Comparison of ENCODE assay signal across 14 mouse cellular contexts in the genomic region with DNA sequence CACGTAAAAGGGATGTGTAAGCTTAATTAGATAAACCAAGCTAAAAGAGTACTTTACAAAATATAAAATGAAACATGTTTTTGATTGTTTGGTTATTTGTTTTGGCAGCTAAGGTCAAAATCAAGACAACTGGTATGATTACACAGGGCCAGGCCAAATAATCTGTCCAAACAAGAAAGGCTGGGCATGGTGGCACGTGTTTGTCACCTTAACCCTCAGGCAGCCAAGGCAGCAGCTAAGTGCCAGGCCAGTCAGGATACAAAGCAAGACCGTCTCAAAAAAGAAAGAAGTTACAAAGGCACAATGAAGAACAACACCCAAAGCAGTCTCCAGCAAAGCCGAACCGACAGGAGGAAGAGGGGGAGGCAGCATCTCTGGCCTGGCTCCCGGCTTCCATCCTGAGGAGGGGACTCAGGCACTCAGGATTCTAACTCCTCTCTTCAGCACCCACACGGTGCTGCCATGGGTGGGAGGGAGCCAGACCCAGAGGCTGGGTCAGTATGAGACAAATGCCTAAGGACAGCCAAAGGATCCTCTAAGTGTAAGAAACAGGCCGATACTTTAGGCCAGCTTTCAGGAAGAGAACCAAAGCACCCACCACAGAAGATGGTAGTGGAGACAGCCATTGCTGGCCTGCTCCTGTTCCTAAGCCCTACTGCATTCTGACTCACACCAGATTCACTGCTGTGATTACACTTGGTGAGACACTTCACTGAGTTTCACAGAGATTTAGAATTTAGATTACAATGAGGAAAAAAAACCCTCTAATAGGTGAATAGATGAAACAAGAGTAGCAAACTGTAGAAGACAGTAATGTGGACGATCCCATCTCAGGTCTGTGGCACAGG. TPM values are rescaled to one million over a fixed set of nuclear protein-coding genes. Genes with fewer than 3 reads are reported as not detected.
A peak's percentile ranks its signal among the peaks of the same experiment; 100 is the strongest.
DNase-seq lines count a peak whose midpoint lies in the region; ATAC-seq and TF ChIP-seq lines count a peak whose summit lies in the region.
"Had no signal": no experiment of that assay in that cellular context is flagged by ENCODE, and none has a peak within 500 bp of the region (broad histone marks: within the 10 kb centered on the region; RNA-seq: fewer than 3 reads in every experiment).

No protein-coding gene starts in this region.

- no peak overlapping the region for H3K4me3 ChIP-seq in forebrain, postnatal 0 days (ENCODE audit: low read depth, low read length)
- no peak overlapping the region for H3K4me3 ChIP-seq in forebrain, embryonic 14.5 days (ENCODE audit: low read depth, low read length)
- no peak overlapping the region for H3K4me3 ChIP-seq in heart, postnatal 0 days (ENCODE audit: low read depth, low read length)
- H3K4me3 ChIP-seq in heart, embryonic 11.5 days (ENCODE audit: low read depth, low read length) = no peak overlapping the region
- no peak overlapping the region for H3K4me3 ChIP-seq in MEL (ENCODE audit: control insufficient read depth in 1 of 2, insufficient read depth in 1 of 2, low read depth in 2 of 2, low read length in 2 of 2)
- H3K4me3 ChIP-seq: limb, embryonic 15.5 days; midbrain, embryonic 10.5 days; myocyte had no signal

- no peaks in the 10 kb centered on the region for H3K4me1 ChIP-seq in forebrain, postnatal 0 days (ENCODE audit: insufficient read depth)
- peaks cover 6% of the 10 kb centered on the region for H3K4me1 ChIP-seq in forebrain, embryonic 14.5 days (ENCODE audit: control insufficient read depth, insufficient read depth, low read length)
- peaks cover 49% of the 10 kb centered on the region for H3K4me1 ChIP-seq in heart, postnatal 0 days (ENCODE audit: control insufficient read depth, insufficient read depth)
- H3K4me1 ChIP-seq in heart, embryonic 11.5 days (ENCODE audit: control insufficient read depth, insufficient read depth, low read length) = peaks cover 39% of the 10 kb centered on the region
- peaks cover 26 to 46% of the 10 kb centered on the region in 2 experiments for H3K4me1 ChIP-seq in MEL (ENCODE audit: control insufficient read depth in 1 of 2, insufficient read depth in 2 of 2, low read length in 2 of 2)

- H3K36me3 ChIP-seq in forebrain, postnatal 0 days (ENCODE audit: insufficient read depth) = no peaks in the 10 kb centered on the region
- no peaks in the 10 kb centered on the region for H3K36me3 ChIP-seq in forebrain, embryonic 14.5 days (ENCODE audit: control insufficient read depth, insufficient read depth, low read length)
- H3K36me3 ChIP-seq in heart, postnatal 0 days (replicated peaks; ENCODE audit: control insufficient read depth, insufficient read depth, low read length) = no peaks in the 10 kb centered on the region
- no peaks in the 10 kb centered on the region for H3K36me3 ChIP-seq in heart, embryonic 11.5 days (ENCODE audit: control insufficient read depth, insufficient read depth, low read length)
- H3K36me3 ChIP-seq in MEL (ENCODE audit: control insufficient read depth in 1 of 2, insufficient read depth in 2 of 2, low read length in 2 of 2) = peaks cover 0 to 45% of the 10 kb centered on the region in 2 experiments; a peak in 2 of 4 replicates
- H3K36me3 ChIP-seq: limb, embryonic 15.5 days; midbrain, embryonic 10.5 days had no signal

- H3K4me2 ChIP-seq in forebrain, postnatal 0 days (ENCODE audit: low read depth) = no peak overlapping the region
- H3K4me2 ChIP-seq in forebrain, embryonic 14.5 days (ENCODE audit: low read length) = no peak overlapping the region
- H3K4me2 ChIP-seq in heart, postnatal 0 days (ENCODE audit: low read depth, low read length) = no peak overlapping the region
- no peak overlapping the region for H3K4me2 ChIP-seq in heart, embryonic 11.5 days
- H3K4me2 ChIP-seq: limb, embryonic 15.5 days had no signal

- no peak for TF ChIP-seq POLR2A in MEL (IDR thresholded peaks at IDR 0.05; ENCODE audit: control insufficient read depth in 1 of 2, insufficient read depth in 1 of 2, low read depth in 1 of 2, low read length in 2 of 2, poor library complexity in 1 of 2)

- 48% methylated on average over 9 of the region's 9 CpGs for WGBS in forebrain, postnatal 0 days
- 64% methylated on average over 9 of the region's 9 CpGs for WGBS in forebrain, embryonic 14.5 days
- 52% methylated on average over 9 of the region's 9 CpGs for WGBS in heart, postnatal 0 days
- 65% methylated on average over 9 of the region's 9 CpGs for WGBS in heart, embryonic 11.5 days (ENCODE audit: insufficient replicate concordance)

- H3K9ac ChIP-seq in forebrain, postnatal 0 days = no peak overlapping the region
- H3K9ac ChIP-seq in forebrain, embryonic 14.5 days (ENCODE audit: low read length) = no peak overlapping the region
- no peak overlapping the region for H3K9ac ChIP-seq in heart, postnatal 0 days (replicated peaks; ENCODE audit: low read depth, low read length)
- no peak overlapping the region for H3K9ac ChIP-seq in heart, embryonic 11.5 days (ENCODE audit: low read depth, low read length)
- no peak overlapping the region for H3K9ac ChIP-seq in MEL (ENCODE audit: control insufficient read depth, low read depth, low read length, poor library complexity, severe bottlenecking)
- H3K9ac ChIP-seq: limb, embryonic 15.5 days had no signal

- TF ChIP-seq RAD21 in MEL (IDR thresholded peaks at IDR 0.05; ENCODE audit: low read depth, low read length) = no peak

- intact Hi-C loops in left cerebral cortex, postnatal 36 days (cut with DNase I) = loop anchor here (5.0 kb wide), 1 partner anchor 50 kb away; a partner anchor contains a TSS
- intact Hi-C loops in left cerebral cortex, postnatal 14 days (cut with DNase I) = no loop called here

- TF ChIP-seq EP300 in heart, postnatal 0 days (IDR thresholded peaks at IDR 0.05; ENCODE audit: low read depth) = no peak
- TF ChIP-seq EP300 in MEL (IDR thresholded peaks at IDR 0.05; ENCODE audit: low read depth in 1 of 2, low read length in 2 of 2) = no peak

- H3K27ac ChIP-seq in forebrain, postnatal 0 days (ENCODE audit: low read depth, low read length) = 0 out of 2 replicates have a peak overlapping the region, but pooled peaks have one; percentile 24
- no peak overlapping the region for H3K27ac ChIP-seq in forebrain, embryonic 14.5 days (ENCODE audit: low read depth, low read length)
- H3K27ac ChIP-seq in heart, postnatal 0 days (ENCODE audit: low read depth) = peak overlapping the region; percentile 52; the same call in 1 of the 2 replicates
- no peak overlapping the region for H3K27ac ChIP-seq in heart, embryonic 11.5 days (ENCODE audit: low read depth, low read length)
- H3K27ac ChIP-seq in MEL (ENCODE audit: control insufficient read depth, low read depth, low read length) = peak overlapping the region; percentile 16
- H3K27ac ChIP-seq: limb, embryonic 15.5 days; midbrain, embryonic 10.5 days had no signal

- no peaks in the 10 kb centered on the region for H3K79me2 ChIP-seq in MEL (ENCODE audit: control insufficient read depth, insufficient read depth, low read length, poor library complexity)

- no peak for ATAC-seq in forebrain, postnatal 0 days
- ATAC-seq in forebrain, embryonic 14.5 days = no peak
- ATAC-seq in heart, postnatal 0 days (ENCODE audit: insufficient read depth, low read depth) = no peak
- no peak for ATAC-seq in heart, embryonic 11.5 days (replicated peaks; ENCODE audit: insufficient number of reproducible peaks, low FRiP score, low TSS enrichment)

- TF ChIP-seq CTCF in forebrain, postnatal 0 days (IDR thresholded peaks at IDR 0.05; ENCODE audit: low read depth) = no peak
- TF ChIP-seq CTCF in heart, postnatal 0 days (IDR thresholded peaks at IDR 0.05; ENCODE audit: low read depth) = no peak
- no peak for TF ChIP-seq CTCF in MEL (IDR thresholded peaks at IDR 0.05 in 2 of 3, conservative IDR thresholded peaks at IDR 0.05 in 1 of 3; ENCODE audit: control insufficient read depth in 1 of 3, insufficient read depth in 1 of 3, low read depth in 2 of 3, low read length in 3 of 3, poor library complexity in 1 of 3, severe bottlenecking in 1 of 3)

- no peaks in the 10 kb centered on the region for H3K9me3 ChIP-seq in forebrain, postnatal 0 days (ENCODE audit: low read length)
- no peaks in the 10 kb centered on the region for H3K9me3 ChIP-seq in forebrain, embryonic 14.5 days (replicated peaks; ENCODE audit: control insufficient read depth, low read length)
- H3K9me3 ChIP-seq in heart, postnatal 0 days (replicated peaks; ENCODE audit: control insufficient read depth, low read length) = no peaks in the 10 kb centered on the region
- H3K9me3 ChIP-seq in heart, embryonic 11.5 days (replicated peaks; ENCODE audit: control insufficient read depth, low read length) = no peaks in the 10 kb centered on the region
- no peaks in the 10 kb centered on the region for H3K9me3 ChIP-seq in MEL (replicated peaks; ENCODE audit: insufficient read depth, low read length)
- H3K9me3 ChIP-seq: limb, embryonic 15.5 days; midbrain, embryonic 10.5 days had no signal

- no peak for DNase-seq in forebrain, postnatal 0 days
- no peak for DNase-seq in forebrain, embryonic 14.5 days (ENCODE audit: low spot score)
- no peak for DNase-seq in heart, postnatal 0 days (ENCODE audit: low spot score)
- DNase-seq in left cerebral cortex, postnatal 36 days (ENCODE audit: low spot score in 2 of 2) = peak; percentile 35 to 50
- no peak for DNase-seq in left cerebral cortex, postnatal 14 days (ENCODE audit: low spot score in 2 of 2)
- no peak for DNase-seq in MEL (ENCODE audit: low read depth, low spot score)
- no peak for DNase-seq in yolk sac, embryonic 10.5 days (ENCODE audit: low spot score)
- DNase-seq: cerebellum, adult 11 months; kidney, postnatal 36 days; lung, postnatal 14 days had no signal

- no peaks in the 10 kb centered on the region for H3K27me3 ChIP-seq in forebrain, postnatal 0 days (ENCODE audit: insufficient read depth, low read length)
- H3K27me3 ChIP-seq in forebrain, embryonic 14.5 days (replicated peaks; ENCODE audit: control insufficient read depth, insufficient read depth, low read length) = no peaks in the 10 kb centered on the region
- H3K27me3 ChIP-seq in heart, postnatal 0 days (ENCODE audit: control insufficient read depth, insufficient read depth, low read length) = no peaks in the 10 kb centered on the region
- no peaks in the 10 kb centered on the region for H3K27me3 ChIP-seq in heart, embryonic 11.5 days (ENCODE audit: control insufficient read depth, insufficient read depth, low read length)
- no peaks in the 10 kb centered on the region for H3K27me3 ChIP-seq in MEL (ENCODE audit: control insufficient read depth in 1 of 2, insufficient read depth in 2 of 2, low read length in 2 of 2)
- H3K27me3 ChIP-seq: limb, embryonic 15.5 days had no signal

RNA-seq across cellular contexts. Expression of a gene that starts 51.5 kb away (rescaled TPM):
- total RNA-seq in forebrain, postnatal 0 days (2014; rRNA removed) = 14.8 and 17.8 TPM in 2 replicates
- polyA plus RNA-seq in forebrain, postnatal 0 days (2015; fragmentation: Nextera tagmentation; extraction: Ambion mirVana) = 10.6 and 14.2 TPM in 2 replicates
- 7.9 and 10.6 TPM in 2 replicates for polyA plus RNA-seq in forebrain, embryonic 14.5 days (2014; fragmentation: Nextera tagmentation; extraction: Ambion mirVana)
- total RNA-seq in heart, postnatal 0 days (2014; rRNA removed; ENCODE audit: low replicate concordance) = 9.4 and 24.9 TPM in 2 replicates
- 10.5 and 11.4 TPM in 2 replicates for polyA plus RNA-seq in heart, postnatal 0 days (2015; fragmentation: Nextera tagmentation; extraction: Ambion mirVana)
- polyA plus RNA-seq in heart, embryonic 11.5 days (2014; fragmentation: Nextera tagmentation; extraction: Ambion mirVana) = 13.4 and 14.2 TPM in 2 replicates
- 10 to 100 TPM; 12.1 to 15.7 TPM for total RNA-seq in left cerebral cortex, postnatal 36 days (2021)
- total RNA-seq in left cerebral cortex, postnatal 14 days (2021) = 10 to 100 TPM; 12.5 to 13.4 TPM
- 4.2 and 5.0 TPM in 2 replicates for total RNA-seq in MEL (2012; rRNA removed)
- 10 to 100 TPM in 1 of 2 experiments, not detected in 1; 15.8 TPM for polyA plus RNA-seq in MEL (2012; ENCODE audit: insufficient read depth in 1 of 2, insufficient read length in 2 of 2, low read depth in 1 of 2, low replicate concordance in 2 of 2, missing spikeins in 1 of 2)

Comparison
In these comparisons a context has a peak if more than half of its experiments do, and no peak if none do; other contexts are left out.
1. DNase-seq: peak in left cerebral cortex, postnatal 36 days (2 of 2); none in forebrain, postnatal 0 days (single experiment), forebrain, embryonic 14.5 days (single experiment), heart, postnatal 0 days (single experiment), left cerebral cortex, postnatal 14 days (0 of 2), MEL (single experiment) and yolk sac, embryonic 10.5 days (single experiment).
2. H3K27ac ChIP-seq: peak in forebrain, postnatal 0 days (single experiment), heart, postnatal 0 days (single experiment) and MEL (single experiment); none in forebrain, embryonic 14.5 days (single experiment) and heart, embryonic 11.5 days (single experiment).